Mouse (Mus musculus) ES-E14 (cell line): ENCODE measurements around the gene Frem1. TPM values are rescaled to one million over a fixed set of nuclear protein-coding genes. Genes with fewer than 3 reads are reported as not detected.

ENCODE experiments used
- DNase-seq: peaks from one replicate; pipeline ENCODE4 v3.0.0-alpha.2; 2013; ENCODE audit warnings: low read depth, low spot score
- H3K27ac ChIP-seq: 2 replicates; pipeline ENCODE4 v1.5.1; 2012; ENCODE audit warnings: low read depth, mild to moderate bottlenecking, low read length, moderate library complexity, mixed read lengths; ENCODE audit not compliant: poor library complexity, insufficient read depth, severe bottlenecking
- H3K36me3 ChIP-seq: 2 replicates; pipeline ENCODE4 v1.6.1; 2012; ENCODE audit warnings: mild to moderate bottlenecking, low read length, moderate library complexity, mixed read lengths; ENCODE audit not compliant: control insufficient read depth, poor library complexity, insufficient read depth, severe bottlenecking
- H3K4me1 ChIP-seq, 2 experiments: fragments of 150-350 bp in 1 of 2; sonication (generic) in 1 of 2; 2 replicates each; pipeline ENCODE4 v1.6.1; 2012; ENCODE audit warnings: low read length in 2 of 2, mild to moderate bottlenecking in 1 of 2, mixed read lengths in 1 of 2; ENCODE audit not compliant: control insufficient read depth in 2 of 2, insufficient read depth in 2 of 2, poor library complexity in 1 of 2
- H3K4me3 ChIP-seq, 2 experiments: fragments of 150-350 bp in 1 of 2; sonication (generic) in 1 of 2; 2 replicates each; pipeline ENCODE4 v1.5.1; 2012; ENCODE audit warnings: low read length in 2 of 2, low read depth in 1 of 2, mild to moderate bottlenecking in 1 of 2, mixed read lengths in 1 of 2; ENCODE audit not compliant: insufficient read depth in 1 of 2, poor library complexity in 1 of 2, severe bottlenecking in 1 of 2
- H3K9ac ChIP-seq: 2 replicates; pipeline ENCODE4 v1.6.1; 2012; ENCODE audit warnings: low read depth, mild to moderate bottlenecking, low read length, mixed read lengths; ENCODE audit not compliant: poor library complexity, insufficient read depth, severe bottlenecking
- H3K9me3 ChIP-seq: fragments of 150-350 bp; sonication (generic); 2 replicates; pipeline ENCODE4 v1.6.1; 2012; ENCODE audit warnings: low read depth, mild to moderate bottlenecking, low read length; ENCODE audit not compliant: control insufficient read depth, insufficient read depth
- CHD2 ChIP-seq: IDR thresholded peaks from 2 replicates; pipeline ENCODE4 v1.6.1; 2014; ENCODE audit warnings: mild to moderate bottlenecking, low read depth, low read length, inconsistent platforms
- HCFC1 ChIP-seq: IDR thresholded peaks from 2 replicates; pipeline ENCODE4 v1.6.1; 2012; ENCODE audit warnings: low read length, inconsistent platforms, borderline replicate concordance; ENCODE audit not compliant: insufficient read depth
- MAFK ChIP-seq: IDR thresholded peaks from 2 replicates; pipeline ENCODE4 v1.6.1; 2014; ENCODE audit warnings: mild to moderate bottlenecking, low read depth, low read length, inconsistent platforms; ENCODE audit not compliant: insufficient read depth
- ZC3H11A ChIP-seq: IDR thresholded peaks from 2 replicates; pipeline ENCODE4 v1.6.1; 2012; ENCODE audit warnings: low read depth, mild to moderate bottlenecking, inconsistent platforms, low read length, borderline replicate concordance
- ZNF384 ChIP-seq: IDR thresholded peaks from 2 replicates; pipeline ENCODE4 v1.6.1; 2012; ENCODE audit warnings: low read depth, low read length, inconsistent platforms
- in situ Hi-C, 2 experiments: fragments of 600-800 bp; cut with MboI; formaldehyde crosslinking; loops; one replicate each; pipeline ENCODE4 v1.15.1; 2025; ENCODE audit warnings: low sequenced_read_pairs in 2 of 2, inconsistent platforms in 1 of 2; ENCODE audit not compliant: unreplicated experiment in 2 of 2
- total RNA-seq: library from RNA; depleted of rRNA; stranded (reverse); fragments of 300-350 nt; gene quantifications from 2 replicates; pipeline ENCODE4 v1.2.3, GENCODE M21; 2012

Gene Frem1
- total RNA-seq, 1 experiment = 0.58 TPM

GRCm38 (mm10) chr4:83050151-83050796 is 1.9 kb downstream of the Frem1 start:
- no peak overlapping the region for H3K9ac ChIP-seq
- no peak overlapping the region for H3K4me3 ChIP-seq
- H3K36me3 ChIP-seq = no peaks in the 10 kb centered on the region
- in situ Hi-C loops = no loop called here
- peaks cover 4 to 5% of the 10 kb centered on the region in 2 experiments; a peak in 3 of 4 replicates for H3K4me1 ChIP-seq
- TF ChIP-seq HCFC1 (no peak), CHD2 (no peak), ZNF384 (no peak), ZC3H11A (no peak), MAFK (no peak)
- H3K9me3 ChIP-seq = no peaks in the 10 kb centered on the region
- no peak overlapping the region for H3K27ac ChIP-seq
- no peak for DNase-seq

DNA sequence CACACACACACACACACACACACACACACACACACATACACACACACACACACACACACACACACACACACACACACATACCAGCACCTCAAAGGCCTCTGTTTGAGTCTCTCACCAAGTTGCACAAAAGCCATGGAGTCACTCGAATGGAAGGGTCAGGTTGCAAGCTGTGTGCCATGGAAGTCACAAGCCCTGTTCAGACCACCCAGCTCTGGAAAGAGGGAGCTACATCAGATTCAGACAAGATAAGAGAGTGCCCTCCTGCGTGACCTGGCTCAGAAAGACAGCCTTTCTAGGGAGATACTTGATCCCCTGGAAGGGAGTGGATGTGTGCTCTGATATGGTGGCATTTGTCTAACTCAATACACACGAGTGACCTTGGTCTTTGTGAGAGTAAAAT is 2.9 kb downstream of the Frem1 start:
- Histone ChIP-seq H3K9ac (no peak overlapping the region), H3K4me3 (no peak overlapping the region), H3K36me3 (no peaks in the 10 kb centered on the region), H3K27ac (no peak overlapping the region), H3K9me3 (no peaks in the 10 kb centered on the region), H3K4me1 (peaks cover 4 to 5% of the 10 kb centered on the region in 2 experiments; a peak in 3 of 4 replicates)
- TF ChIP-seq ZNF384 (no peak), CHD2 (no peak)
- DNase-seq = no peak
- in situ Hi-C loops = no loop called here

DNA sequence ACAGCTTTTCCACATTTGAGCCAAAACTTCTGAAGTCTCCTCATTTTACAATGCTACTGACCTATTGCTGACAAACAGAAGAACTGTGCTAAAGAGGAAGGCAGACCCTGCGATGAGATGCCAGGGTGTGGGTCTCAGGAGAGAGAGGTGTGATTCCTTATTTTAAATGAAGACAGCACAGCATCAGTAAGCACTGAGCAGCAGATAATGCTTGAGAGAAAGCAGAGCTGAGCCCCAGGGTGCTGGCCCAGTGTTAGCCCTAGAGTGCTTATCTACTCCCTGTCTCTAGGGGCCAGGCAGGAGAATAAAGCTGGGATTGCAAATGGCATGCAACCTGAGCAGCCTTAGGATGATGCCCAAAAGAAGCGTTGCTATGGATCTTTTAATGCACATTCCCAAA is 3.6 kb downstream of the Frem1 start:
- Histone ChIP-seq H3K27ac (no peak overlapping the region), H3K9me3 (no peaks in the 10 kb centered on the region), H3K4me1 (peaks cover 4 to 5% of the 10 kb centered on the region in 2 experiments; a peak in 3 of 4 replicates), H3K36me3 (no peaks in the 10 kb centered on the region), H3K4me3 (no peak overlapping the region), H3K9ac (no peak overlapping the region)
- DNase-seq = no peak
- TF ChIP-seq MAFK = no peak
- no peak for TF ChIP-seq ZC3H11A
- no peak for TF ChIP-seq ZNF384
- TF ChIP-seq CHD2 = no peak
- TF ChIP-seq HCFC1 = no peak
- in situ Hi-C loops = no loop called here

DNA sequence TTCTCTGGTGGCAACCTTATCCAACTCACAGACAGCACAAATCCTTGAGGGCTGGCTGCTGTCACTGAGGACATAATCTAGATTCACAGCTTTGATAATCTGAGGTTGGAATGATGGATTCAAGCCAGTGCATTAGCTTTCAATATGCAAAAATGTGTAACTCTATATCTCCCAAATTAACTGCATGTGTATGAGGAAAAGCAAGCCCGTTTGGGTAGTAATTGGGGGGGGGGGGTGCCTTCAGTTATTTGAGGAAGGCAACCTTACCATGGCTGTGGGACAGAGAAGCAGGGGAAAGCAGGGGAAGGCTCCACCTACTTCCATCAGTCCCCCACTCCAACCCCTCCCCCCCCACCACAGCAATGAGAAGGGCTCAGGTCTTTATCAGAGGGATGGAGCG is 5.3 kb downstream of the Frem1 start:
- peaks cover 1 to 2% of the 10 kb centered on the region in 2 experiments; a peak in 1 of 4 replicates for H3K4me1 ChIP-seq
- no peaks in the 10 kb centered on the region for H3K36me3 ChIP-seq
- H3K9ac ChIP-seq = no peak overlapping the region
- in situ Hi-C loops = no loop called here
- TF ChIP-seq CHD2 (no peak), MAFK (no peak), HCFC1 (no peak), ZNF384 (no peak), ZC3H11A (no peak)
- no peak for DNase-seq
- no peak overlapping the region for H3K27ac ChIP-seq
- no peaks in the 10 kb centered on the region for H3K9me3 ChIP-seq
- H3K4me3 ChIP-seq = no peak overlapping the region

GRCm38 (mm10) chr4:83046069-83046468 is 6.1 kb downstream of the Frem1 start:
- Histone ChIP-seq H3K27ac (no peak overlapping the region), H3K4me1 (no peaks in the 10 kb centered on the region), H3K9me3 (no peaks in the 10 kb centered on the region), H3K9ac (no peak overlapping the region), H3K4me3 (no peak overlapping the region), H3K36me3 (no peaks in the 10 kb centered on the region)
- TF ChIP-seq ZC3H11A (no peak), ZNF384 (no peak), MAFK (no peak), CHD2 (no peak), HCFC1 (no peak)
- in situ Hi-C loops = no loop called here
- no peak for DNase-seq
